In the genomic region with DNA sequence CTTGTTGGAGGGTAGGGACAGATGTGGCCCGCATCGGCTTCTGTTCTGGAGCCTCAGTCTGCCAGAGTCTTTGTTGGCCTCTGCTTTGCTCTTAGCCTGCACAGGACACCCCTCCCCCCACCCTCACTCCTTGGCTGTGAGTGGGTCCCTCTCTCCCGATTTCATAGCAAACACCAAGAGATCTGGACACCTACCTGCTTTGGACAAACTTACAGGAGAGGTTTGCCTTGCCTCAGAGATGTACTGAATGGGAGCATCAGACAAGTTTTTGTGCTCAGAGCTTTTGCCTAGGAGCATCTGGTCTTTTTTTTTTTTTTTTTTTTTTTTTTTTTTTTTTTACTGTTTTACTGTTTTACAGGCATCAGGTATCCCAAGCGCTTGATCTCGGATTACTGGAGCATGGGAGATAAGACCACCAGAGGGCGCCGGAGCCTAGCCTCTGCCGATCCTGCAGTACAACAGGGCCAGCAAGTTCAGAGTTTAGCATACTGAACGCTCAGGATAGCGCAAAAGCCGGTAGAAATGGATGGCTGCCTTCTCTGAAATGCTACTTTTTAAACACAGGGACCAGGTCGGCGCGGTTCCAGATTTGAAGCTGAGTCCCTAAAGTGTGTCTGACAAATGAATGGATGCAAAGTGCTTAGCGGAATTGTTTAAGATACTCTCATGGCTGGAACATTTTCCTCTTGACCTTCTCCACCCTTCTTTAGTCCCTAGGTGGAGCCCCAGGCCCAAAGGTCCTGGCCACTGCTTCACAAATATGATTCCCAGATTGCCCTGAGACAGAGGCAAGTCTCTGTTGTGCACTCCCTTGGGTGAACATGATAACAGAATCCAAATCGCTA, we compare ENCODE assay signal across 9 mouse cellular contexts. TPM values are rescaled to one million over a fixed set of nuclear protein-coding genes. Genes with fewer than 3 reads are reported as not detected.
A peak's percentile ranks its signal among the peaks of the same experiment; 100 is the strongest.
DNase-seq lines count a peak whose midpoint lies in the region; ATAC-seq and TF ChIP-seq lines count a peak whose summit lies in the region.
"Had no signal": no experiment of that assay in that cellular context is flagged by ENCODE, and none has a peak within 500 bp of the region (broad histone marks: within the 10 kb centered on the region; RNA-seq: fewer than 3 reads in every experiment).

No protein-coding gene starts in this region.

- TF ChIP-seq CTCF in gastrocnemius, adult 2 months (IDR thresholded peaks at IDR 0.05): peak; percentile 72

- H3K4me3 ChIP-seq in gastrocnemius, adult 2 months: peak overlapping the region; percentile 86
- H3K4me3 ChIP-seq in hindbrain, embryonic 16.5 days (ENCODE audit: low read length): no peak overlapping the region

- no peaks in the 10 kb centered on the region for H3K36me3 ChIP-seq in hindbrain, embryonic 16.5 days (ENCODE audit: control insufficient read depth, insufficient read depth, low read length)

- no peaks in the 10 kb centered on the region for H3K9me3 ChIP-seq in hindbrain, embryonic 16.5 days (ENCODE audit: control insufficient read depth, low read length)

- peak overlapping the region; percentile 45 for H3K4me2 ChIP-seq in hindbrain, embryonic 16.5 days (ENCODE audit: low read length)

- 2% methylated on average over 16 of the region's 16 CpGs for WGBS in hindbrain, embryonic 16.5 days

- intact Hi-C loops in gastrocnemius, adult 2 months (cut with DNase I): loop anchor here (2.0 to 10.0 kb wide), 4 partner anchors 200 to 658 kb away; no protein-coding TSS in a partner anchor

- DNase-seq in ZHBTc4 (ENCODE audit: low read depth, low spot score): peak; percentile 91
- DNase-seq in cerebellum, postnatal 36 days: peak; percentile 87 to 89
- DNase-seq in gastrocnemius, adult 2 months: peak; percentile 91
- DNase-seq in left cerebral cortex, adult 11 months (ENCODE audit: low spot score): peak; percentile 68
- peak; percentile 79 for DNase-seq in lung, postnatal 25 days (ENCODE audit: low spot score)
- peak; percentile 92 to 93 for DNase-seq in right cerebral cortex, adult 2 months (ENCODE audit: low spot score in 2 of 2)

- H3K27ac ChIP-seq in gastrocnemius, adult 2 months: peak overlapping the region; percentile 92
- H3K27ac ChIP-seq in hindbrain, embryonic 16.5 days (ENCODE audit: low read depth, low read length): no peak overlapping the region

- peaks cover 28% of the 10 kb centered on the region for H3K4me1 ChIP-seq in hindbrain, embryonic 16.5 days (ENCODE audit: control insufficient read depth, insufficient read depth, low read depth, low read length)

- peaks cover 22% of the 10 kb centered on the region for H3K27me3 ChIP-seq in hindbrain, embryonic 16.5 days (replicated peaks; ENCODE audit: control insufficient read depth, insufficient read depth, low read length)

- peak; percentile 91 for ATAC-seq in hindbrain, embryonic 16.5 days
- ATAC-seq in erythroid progenitor cell, adult 5-6 weeks (replicated peaks; ENCODE audit: low FRiP score, poor library complexity, severe bottlenecking): no peak

- H3K9ac ChIP-seq in hindbrain, embryonic 16.5 days (ENCODE audit: low read depth, low read length): no peak overlapping the region; the same call in 1 of the 2 replicates

RNA-seq across cellular contexts. Expression of a gene that starts 1.5 kb away (rescaled TPM):
- total RNA-seq in gastrocnemius, adult 2 months (2021): 10 to 100 TPM; 41.3 to 61.9 TPM
- polyA plus RNA-seq in hindbrain, embryonic 16.5 days (2015; fragmentation: Nextera tagmentation; extraction: Ambion mirVana): 71.7 and 89.4 TPM in 2 replicates
- total RNA-seq in erythroid progenitor cell, adult 5-6 weeks (2015; ENCODE audit: low replicate concordance): 29.9 and 55.8 TPM in 2 replicates
- total RNA-seq in erythroid progenitor cell, adult 5-6 weeks (2017; ENCODE audit: low replicate concordance): 24.8 and 25.4 TPM in 2 replicates
- total RNA-seq: neutrophil, adult 5-6 weeks had no signal
